Mouse (Mus musculus) brain, embryonic 14.5 days (tissue): ENCODE data around the gene Nol4l.

ENCODE experiments used
- CTCF ChIP-seq: fragments of 200-500 bp; IDR thresholded peaks from 2 replicates; pipeline ENCODE4 v1.5.1; 2012; ENCODE audit warnings: inconsistent platforms, mild to moderate bottlenecking, moderate library complexity, borderline replicate concordance; ENCODE audit not compliant: insufficient read depth, insufficient read length; ENCODE audit errors: extremely low read depth
- POLR2A ChIP-seq: fragments of 200-500 bp; IDR thresholded peaks from 2 replicates; pipeline ENCODE4 v1.6.1; 2012; ENCODE audit warnings: mild to moderate bottlenecking, inconsistent platforms, borderline replicate concordance; ENCODE audit not compliant: poor library complexity, insufficient read depth, insufficient read length, severe bottlenecking; ENCODE audit errors: extremely low read depth

GRCm38 (mm10) chr2:153561564-153561963 lies 31.8 kb upstream of the Nol4l start:
- TF ChIP-seq CTCF (no peak), POLR2A (no peak)
